Mouse (Mus musculus) heart, postnatal 36 days (tissue): ENCODE results near the gene Zfp966. TPM values are rescaled to one million over a fixed set of nuclear protein-coding genes. Genes with fewer than 3 reads are reported as not detected.
"Not testable (repeated sequence)": the region's sequence is repeated elsewhere in the genome, so short reads cannot be mapped to it uniquely, and the experiment has no call there.

Experiments
- DNase-seq, 2 experiments: peaks; one replicate each; pipeline ENCODE4 v3.0.0; 2021 to 2022
- intact Hi-C: fragments of 180-260 bp; cut with DNase I; formaldehyde crosslinking; loops from one replicate; pipeline ENCODE4 v1.15.1; 2025
- total RNA-seq, 2 experiments: library from RNA; stranded (reverse); gene quantifications; 2 replicates each; pipeline ENCODE4 v1.2.3; 2021

The Zfp966 gene
- 10 to 100 TPM; 12.3 to 13.1 TPM for total RNA-seq

GRCm38 (mm10) chr2:175931000-175931399, at the start of gene Zfp966:
Zfp966 (minus strand) TSS chr2:175931100.
- intact Hi-C loops, DNase-seq: not testable (repeated sequence)

- intact Hi-C loops, DNase-seq: not testable (repeated sequence)
These were observed 34.1 kb upstream of the Zfp966 start, which contains the start of gene Gm2026 for GRCm38 (mm10) chr2:175965031-175965430. Gm2026 (plus strand) TSS chr2:175965331.

- intact Hi-C loops: not testable (repeated sequence)
These were observed 61.9 kb downstream of the Zfp966 start, which contains the start of gene Gm6710 for GRCm38 (mm10) chr2:175869024-175869423. Gm6710 (plus strand) TSS chr2:175869219.

More at GRCm38 (mm10) chr2:175869024-175869423, 61.9 kb downstream of the Zfp966 start, which contains the start of gene Gm6710:
- not testable (repeated sequence) for DNase-seq

Other genes with a start within 250 kb of the Zfp966 start
- 10 to 100 TPM in 1 of 2 experiments, not detected in 1; 33.4 TPM for gene Zfp969, start 227.5 kb downstream of the Zfp966 start, total RNA-seq
- not detected for gene Gm2007, start 189.6 kb downstream of the Zfp966 start, total RNA-seq
- 10 to 100 TPM; 12.2 to 14.0 TPM for gene Gm14288, start 130.0 kb downstream of the Zfp966 start, total RNA-seq
- gene Gm6710, start 61.9 kb downstream of the Zfp966 start, total RNA-seq: 10 to 100 TPM; 14.2 to 17.4 TPM
- gene Gm2026, start 34.2 kb upstream of the Zfp966 start, total RNA-seq: 10 to 100 TPM; 15.2 to 18.7 TPM
- 10 to 100 TPM; 19.5 to 21.3 TPM for gene Gm2004, start 218.7 kb upstream of the Zfp966 start, total RNA-seq